Mouse (Mus musculus) intestine, embryonic 14.5 days (tissue): Measurements from ENCODE around the gene Wnt9b. TPM values are rescaled to one million over a fixed set of nuclear protein-coding genes. Genes with fewer than 3 reads are reported as not detected.

Experiments
- ATAC-seq: fragments of 200-750 bp; cut with Nextera tagmentation; replicated peaks from 2 replicates; pipeline ENCODE4 v1.8.0; 2017; ENCODE audit warnings: low read depth, moderate number of reproducible peaks, moderate TSS enrichment, moderate library complexity; ENCODE audit not compliant: low FRiP score, low TSS enrichment
- DNase-seq: peaks from one replicate; pipeline ENCODE4 v3.0.0-alpha.2; 2018; ENCODE audit warnings: low spot score
- H3K27ac ChIP-seq: fragments of 300-500 bp; sonication (generic); 2 replicates; pipeline ENCODE4 v1.5.1; 2014; ENCODE audit warnings: low read depth, mild to moderate bottlenecking, control low read depth
- H3K27me3 ChIP-seq: fragments of 300-500 bp; sonication (generic); replicated peaks from 2 replicates; pipeline ENCODE4 v1.6.1; 2014; ENCODE audit warnings: low read length, control low read depth; ENCODE audit not compliant: control insufficient read depth, insufficient read depth
- H3K36me3 ChIP-seq: fragments of 300-500 bp; sonication (generic); 2 replicates; pipeline ENCODE4 v1.6.1; 2014; ENCODE audit warnings: low read length, control low read depth; ENCODE audit not compliant: control insufficient read depth, insufficient read depth
- H3K4me1 ChIP-seq: fragments of 300-500 bp; sonication (generic); replicated peaks from 2 replicates; pipeline ENCODE4 v1.6.1; 2014; ENCODE audit warnings: low read length, control low read depth, mixed read lengths; ENCODE audit not compliant: control insufficient read depth, insufficient read depth
- H3K4me2 ChIP-seq: fragments of 300-500 bp; sonication (generic); 2 replicates; pipeline ENCODE4 v1.6.1; 2014; ENCODE audit warnings: low read length
- H3K4me3 ChIP-seq: fragments of 300-500 bp; sonication (generic); 2 replicates; pipeline ENCODE4 v1.5.1; 2014; ENCODE audit warnings: low read depth, low read length, control low read depth, mixed read lengths
- H3K9ac ChIP-seq: fragments of 300-500 bp; sonication (generic); 2 replicates; pipeline ENCODE4 v1.6.1; 2014; ENCODE audit warnings: mild to moderate bottlenecking, low read length
- H3K9me3 ChIP-seq: fragments of 300-500 bp; sonication (generic); 2 replicates; pipeline ENCODE4 v1.6.1; 2016; ENCODE audit warnings: low read length, control low read depth; ENCODE audit not compliant: control insufficient read depth
- WGBS: fragments of 180-500 bp; shearing (Covaris S2); extraction: QIAGEN DNeasy Blood & Tissue Kit; methylation state at CpG from one replicate; pipeline ENCODE4 v1.1.7; 2014; 5-methylcytosine and 5-hydroxymethylcytosine counted together
- polyA plus RNA-seq: library from polyadenylated mRNA; unstranded; fragments of >200 nt; fragmentation: Nextera tagmentation; extraction: Ambion mirVana; gene quantifications from 2 replicates; pipeline ENCODE4 v1.2.1, GENCODE M21; 2014

The Wnt9b gene
- polyA plus RNA-seq, 1 experiment from 2014 or later, result not detected

DNA sequence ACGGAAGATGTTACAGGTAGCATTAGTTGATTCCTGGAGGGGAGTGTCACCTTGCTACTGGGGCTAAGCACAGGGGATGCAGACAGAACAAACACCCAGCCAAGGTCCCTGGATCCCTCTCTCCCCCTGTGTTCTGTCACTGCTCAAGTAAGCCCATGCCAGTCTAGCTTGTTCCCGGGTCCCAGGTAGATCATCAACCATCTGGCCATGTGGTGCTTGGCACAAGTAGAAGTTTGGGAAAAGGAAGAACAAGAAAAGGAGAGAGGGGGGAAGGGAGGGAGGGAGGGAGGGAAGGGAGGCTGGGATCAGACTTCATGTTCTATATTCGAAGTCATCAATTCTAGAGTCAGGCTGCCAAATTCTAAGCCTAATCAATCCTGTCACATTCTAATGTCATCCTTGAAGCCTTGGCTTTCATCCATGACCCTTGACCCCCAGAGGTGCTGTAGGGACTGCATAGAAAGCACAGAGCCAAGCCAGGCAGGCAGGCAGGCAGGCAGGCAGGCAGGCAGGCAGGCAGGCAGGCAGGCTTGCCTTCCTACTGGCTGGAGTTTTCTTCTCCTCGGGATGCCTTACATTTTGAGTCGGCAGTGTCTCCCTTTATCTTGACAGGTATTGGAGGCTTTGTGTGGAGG is 15.1 kb downstream of the Wnt9b start:
- DNase-seq, result no peak
- no peak overlapping the region for H3K27ac ChIP-seq
- ATAC-seq, result no peak
- H3K9ac ChIP-seq, result no peak overlapping the region
- H3K27me3 ChIP-seq, result no peaks in the 10 kb centered on the region
- H3K4me2 ChIP-seq, result no peak overlapping the region
- 61% methylated on average over 5 of the region's 5 CpGs for WGBS
- H3K4me3 ChIP-seq, result no peak overlapping the region
- H3K4me1 ChIP-seq, result peaks cover 10% of the 10 kb centered on the region
- no peaks in the 10 kb centered on the region for H3K9me3 ChIP-seq
- H3K36me3 ChIP-seq, result no peaks in the 10 kb centered on the region

DNA sequence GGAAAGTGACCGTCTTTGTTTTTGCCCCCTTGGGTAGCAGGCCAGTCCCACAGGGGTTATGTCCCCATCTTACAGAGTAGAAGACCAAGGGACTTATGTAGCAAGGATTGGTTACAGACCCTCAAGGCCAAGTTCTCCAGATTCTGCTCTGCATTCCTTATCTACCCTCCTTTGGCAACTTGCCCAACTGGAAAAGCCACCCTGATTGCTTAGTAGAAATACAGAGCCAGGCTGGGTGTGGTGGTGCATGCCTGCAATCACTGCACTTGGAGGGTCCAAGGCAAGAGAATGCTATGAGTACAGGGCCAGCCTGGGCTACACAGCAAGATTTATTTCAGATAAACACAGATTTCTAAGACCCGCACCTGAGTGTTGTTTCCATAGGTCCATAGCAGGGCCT is 15.7 kb downstream of the Wnt9b start:
- no peaks in the 10 kb centered on the region for H3K36me3 ChIP-seq
- H3K9ac ChIP-seq, result no peak overlapping the region
- H3K27me3 ChIP-seq, result no peaks in the 10 kb centered on the region
- H3K9me3 ChIP-seq, result no peaks in the 10 kb centered on the region
- H3K4me1 ChIP-seq, result peaks cover 10% of the 10 kb centered on the region
- 69% methylated on average over 2 of the region's 2 CpGs for WGBS
- ATAC-seq (no peak), DNase-seq (no peak)
- no peak overlapping the region for H3K27ac ChIP-seq
- H3K4me2 ChIP-seq, result no peak overlapping the region
- no peak overlapping the region for H3K4me3 ChIP-seq

DNA sequence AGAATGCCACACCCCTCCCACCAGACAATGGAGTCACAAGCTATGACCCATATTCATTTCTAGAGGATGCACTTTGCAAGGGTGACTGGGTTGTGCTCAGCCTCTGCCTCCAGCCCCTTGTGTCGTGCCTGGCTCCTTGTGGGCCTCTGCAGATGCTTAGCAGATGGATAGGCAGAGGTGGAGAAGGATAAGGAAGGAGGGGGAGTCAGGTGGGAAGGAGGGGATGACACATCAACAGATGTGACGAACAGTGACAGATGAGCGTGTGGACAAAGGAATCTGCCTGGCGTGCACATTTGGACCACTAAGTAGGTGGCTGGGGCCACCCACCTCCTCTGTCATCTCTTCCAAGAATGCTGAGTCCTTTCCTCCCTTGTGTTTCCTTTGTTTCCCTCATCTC is 16.6 kb downstream of the Wnt9b start:
- peaks cover 10% of the 10 kb centered on the region for H3K4me1 ChIP-seq
- H3K9ac ChIP-seq, result no peak overlapping the region
- no peak overlapping the region for H3K4me2 ChIP-seq
- no peaks in the 10 kb centered on the region for H3K27me3 ChIP-seq
- no peak overlapping the region for H3K4me3 ChIP-seq
- WGBS, result 77% methylated on average over 4 of the region's 4 CpGs
- ATAC-seq (no peak), DNase-seq (no peak)
- H3K9me3 ChIP-seq, result no peaks in the 10 kb centered on the region
- H3K27ac ChIP-seq, result no peak overlapping the region
- no peaks in the 10 kb centered on the region for H3K36me3 ChIP-seq

DNA sequence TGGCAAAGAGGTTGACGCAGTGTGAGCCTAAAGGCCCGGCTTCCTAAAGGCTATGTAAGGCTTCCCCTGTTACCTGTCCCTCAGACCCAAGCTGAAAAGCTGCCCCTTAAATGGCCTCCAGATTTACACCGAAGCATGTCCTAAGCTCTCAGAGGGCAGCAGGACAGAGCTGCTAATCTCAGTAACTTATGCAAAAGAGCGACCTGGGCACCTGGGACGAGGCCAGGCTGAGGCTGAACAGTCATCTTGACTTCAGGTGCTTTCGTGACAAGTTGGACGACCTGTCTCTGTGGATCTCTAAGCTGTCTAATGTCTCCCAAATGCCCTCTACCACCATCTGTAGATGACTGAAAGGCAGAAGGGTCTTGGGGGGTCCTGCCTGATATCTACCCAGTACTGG is 17.3 kb downstream of the Wnt9b start:
- Histone ChIP-seq H3K4me3 (no peak overlapping the region), H3K4me1 (peaks cover 10% of the 10 kb centered on the region), H3K27ac (no peak overlapping the region), H3K36me3 (no peaks in the 10 kb centered on the region), H3K9ac (no peak overlapping the region), H3K27me3 (no peaks in the 10 kb centered on the region), H3K4me2 (no peak overlapping the region), H3K9me3 (no peaks in the 10 kb centered on the region)
- ATAC-seq (no peak), DNase-seq (no peak)
- 87% methylated on average over 7 of the region's 7 CpGs for WGBS

DNA sequence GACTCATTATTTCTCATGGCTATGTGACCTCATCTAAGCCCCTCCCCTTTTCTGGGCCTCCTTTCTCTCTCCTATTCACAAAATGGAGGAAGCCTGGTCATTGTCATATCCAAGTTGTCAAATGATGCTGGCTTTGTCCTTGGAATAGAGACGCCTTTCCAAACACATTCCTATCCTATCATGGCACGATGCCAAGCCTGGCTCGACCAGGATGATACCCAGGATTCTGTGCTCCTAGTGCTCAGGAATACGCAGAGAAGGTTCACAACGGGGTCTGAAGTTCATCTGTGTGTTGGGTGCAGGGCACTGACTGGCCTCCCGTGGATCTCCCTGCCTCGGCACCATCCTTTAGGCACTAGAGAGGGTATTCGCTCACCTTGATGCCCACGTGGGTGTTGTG is 18.0 kb downstream of the Wnt9b start:
- Histone ChIP-seq H3K4me3 (no peak overlapping the region), H3K27me3 (no peaks in the 10 kb centered on the region), H3K9me3 (no peaks in the 10 kb centered on the region), H3K4me1 (peaks cover 10% of the 10 kb centered on the region), H3K27ac (no peak overlapping the region), H3K4me2 (no peak overlapping the region), H3K36me3 (no peaks in the 10 kb centered on the region), H3K9ac (no peak overlapping the region)
- WGBS, result 59% methylated on average over 9 of the region's 9 CpGs
- DNase-seq (no peak), ATAC-seq (no peak)

DNA sequence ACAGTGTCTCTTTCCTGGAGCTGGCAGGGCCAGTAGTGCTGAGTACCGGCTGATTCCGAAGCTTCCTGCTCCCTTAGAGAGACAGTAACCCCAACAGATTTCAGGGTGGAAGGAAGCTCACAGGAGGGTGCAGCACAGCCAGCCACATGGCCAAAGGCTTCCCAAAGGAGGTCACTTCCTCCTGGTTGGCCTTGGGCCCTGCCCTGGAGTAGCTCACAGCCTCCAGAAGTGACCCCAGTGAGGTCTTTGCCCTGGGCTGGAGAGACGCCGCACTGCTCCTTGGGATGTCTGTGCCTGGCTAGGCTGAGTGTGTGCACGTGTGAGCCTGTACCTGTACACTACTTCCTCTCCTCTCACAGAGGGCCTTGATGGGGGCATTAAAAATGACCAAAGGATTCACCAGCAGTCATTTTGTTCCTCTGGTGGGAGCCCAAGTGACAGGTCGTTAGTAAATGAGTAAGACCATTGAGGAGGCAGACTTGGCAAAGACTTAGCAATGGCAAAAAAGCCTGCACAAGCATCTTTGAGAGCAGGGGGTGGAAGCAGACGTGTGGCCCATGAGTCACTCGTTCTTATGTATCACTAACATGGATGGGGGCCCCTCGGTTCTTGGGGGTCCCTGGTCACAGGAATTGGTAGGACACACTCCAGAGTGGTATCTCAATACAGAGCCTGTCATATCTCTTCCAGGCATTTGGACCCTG is 20.2 kb downstream of the Wnt9b start:
- no peaks in the 10 kb centered on the region for H3K36me3 ChIP-seq
- DNase-seq, result no peak
- WGBS, result 77% methylated on average over 9 of the region's 9 CpGs

DNA sequence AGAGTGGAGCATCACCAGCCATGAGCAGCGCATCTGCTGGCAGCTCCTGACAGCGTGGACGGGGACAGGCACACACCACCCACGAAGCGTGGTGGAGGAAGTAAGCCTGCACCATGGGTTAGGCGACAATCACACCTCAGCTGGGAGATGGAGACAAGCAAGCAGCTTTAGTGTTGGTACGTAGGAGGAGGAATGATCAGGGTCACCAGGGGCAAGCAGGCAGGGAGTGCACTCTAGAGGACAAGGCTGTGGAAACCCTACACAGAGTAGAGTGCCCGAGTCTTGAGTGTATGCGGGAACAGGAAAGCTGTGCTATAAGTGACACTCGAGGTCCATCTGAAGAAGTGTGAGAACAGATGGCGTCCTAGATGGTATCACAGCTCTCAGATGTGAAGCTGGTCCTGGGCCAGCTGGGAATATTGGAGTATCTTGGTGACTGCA is 25.3 kb downstream of the Wnt9b start:
- Histone ChIP-seq H3K4me3 (no peak overlapping the region), H3K36me3 (no peaks in the 10 kb centered on the region), H3K9ac (no peak overlapping the region), H3K27me3 (no peaks in the 10 kb centered on the region), H3K27ac (no peak overlapping the region), H3K9me3 (no peaks in the 10 kb centered on the region), H3K4me1 (peaks cover 3% of the 10 kb centered on the region; the same call in 1 of the 2 replicates), H3K4me2 (no peak overlapping the region)
- ATAC-seq (no peak), DNase-seq (no peak)
- 73% methylated on average over 11 of the region's 11 CpGs for WGBS

More for the DNA sequence above, 20.2 kb downstream of the Wnt9b start:
- Histone ChIP-seq H3K4me1 (peaks cover 7% of the 10 kb centered on the region), H3K4me3 (no peak overlapping the region), H3K27ac (no peak overlapping the region), H3K9me3 (no peaks in the 10 kb centered on the region), H3K4me2 (no peak overlapping the region), H3K27me3 (no peaks in the 10 kb centered on the region), H3K9ac (no peak overlapping the region)
- ATAC-seq, result no peak

DNA sequence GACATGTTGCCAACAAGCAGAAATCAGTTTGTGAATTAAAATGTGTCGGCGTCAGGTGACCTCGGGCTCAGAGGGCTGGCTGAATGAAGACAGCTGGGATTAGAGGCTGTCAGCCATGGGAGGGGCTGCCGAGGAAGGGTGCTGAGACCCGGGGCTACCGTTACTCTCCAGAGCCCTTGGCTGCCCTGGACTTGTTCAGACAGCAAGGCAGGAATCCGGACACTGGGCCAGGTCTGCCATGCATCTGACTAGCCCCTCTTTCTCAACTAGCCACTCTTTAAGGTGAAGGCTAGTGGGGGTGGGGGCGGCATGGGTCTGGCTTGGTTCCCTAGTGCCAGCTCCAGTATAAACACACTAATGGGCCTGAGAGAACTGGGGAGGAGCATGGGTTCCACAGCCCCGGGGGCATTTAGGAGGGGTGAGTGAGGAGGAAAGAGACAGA is 27.6 kb downstream of the Wnt9b start:
- Histone ChIP-seq H3K4me1 (peaks cover 3% of the 10 kb centered on the region; the same call in 1 of the 2 replicates), H3K4me3 (peak overlapping the region; percentile 6; the same call in 1 of the 2 replicates), H3K4me2 (peak overlapping the region; percentile 44), H3K27me3 (no peaks in the 10 kb centered on the region), H3K27ac (peak overlapping the region; percentile 0; the same call in 1 of the 2 replicates), H3K36me3 (no peaks in the 10 kb centered on the region), H3K9me3 (no peaks in the 10 kb centered on the region), H3K9ac (0 out of 2 replicates have a peak overlapping the region, but pooled peaks have one; percentile 8)
- 11% methylated on average over 9 of the region's 9 CpGs for WGBS
- DNase-seq (peak; percentile 71), ATAC-seq (peak; percentile 75; the same call in 1 of the 2 replicates)
